Mouse (Mus musculus) erythroblast, embryonic 14.5 days (primary cell): Measurements from ENCODE around the gene Xxylt1. TPM values are rescaled to one million over a fixed set of nuclear protein-coding genes. Genes with fewer than 3 reads are reported as not detected.

Source experiments
- H3K27me3 ChIP-seq: 2 replicates; pipeline ENCODE4 v1.6.1; 2012; ENCODE audit warnings: inconsistent platforms; ENCODE audit not compliant: control insufficient read depth
- H3K36me3 ChIP-seq: 2 replicates; pipeline ENCODE4 v1.6.1; 2012; ENCODE audit warnings: mild to moderate bottlenecking, inconsistent platforms; ENCODE audit not compliant: control insufficient read depth
- H3K4me1 ChIP-seq: 2 replicates; pipeline ENCODE4 v1.6.1; 2012; ENCODE audit warnings: inconsistent platforms; ENCODE audit not compliant: control insufficient read depth
- H3K4me3 ChIP-seq: replicated peaks from 2 replicates; pipeline ENCODE3; 2012; ENCODE audit warnings: moderate library complexity, mild to moderate bottlenecking, inconsistent platforms
- H3K9me3 ChIP-seq: 2 replicates; pipeline ENCODE4 v1.6.1; 2012; ENCODE audit warnings: low read length, inconsistent platforms, mixed read lengths; ENCODE audit not compliant: control insufficient read depth
- GATA1 ChIP-seq: IDR thresholded peaks from 2 replicates; pipeline ENCODE4 v1.6.1; 2012; ENCODE audit warnings: low read length, inconsistent platforms, mixed read lengths
- TAL1 ChIP-seq: IDR thresholded peaks from 3 replicates; pipeline ENCODE4 v1.6.1; 2012; ENCODE audit warnings: low read length, inconsistent platforms, mixed read lengths
- polyA plus RNA-seq: library from polyadenylated mRNA; stranded (reverse); fragments of >175 nt; gene quantifications from 2 replicates; pipeline ENCODE4 v1.2.3, GENCODE M21; 2012

The Xxylt1 gene
- polyA plus RNA-seq, 1 experiment: 0.04 TPM

- Histone ChIP-seq H3K36me3 (no peaks in the 10 kb centered on the region; the same call in 1 of the 2 replicates), H3K4me3 (no peak overlapping the region), H3K27me3 (no peaks in the 10 kb centered on the region), H3K4me1 (peaks cover 2% of the 10 kb centered on the region; the same call in 1 of the 2 replicates), H3K9me3 (peaks cover 2% of the 10 kb centered on the region; the same call in 1 of the 2 replicates)
- TF ChIP-seq GATA1: no peak
- TF ChIP-seq TAL1: no peak
Observed at GRCm38 (mm10) chr16:31022287-31022686, 58.9 kb downstream of the Xxylt1 start.

GRCm38 (mm10) chr16:31019514-31019913, 61.7 kb downstream of the Xxylt1 start:
- H3K4me1 ChIP-seq: no peaks in the 10 kb centered on the region; the same call in 1 of the 2 replicates
- TF ChIP-seq GATA1 (no peak), TAL1 (no peak)
- no peaks in the 10 kb centered on the region for H3K9me3 ChIP-seq
- H3K36me3 ChIP-seq: no peaks in the 10 kb centered on the region
- H3K27me3 ChIP-seq: no peaks in the 10 kb centered on the region
- H3K4me3 ChIP-seq: no peak overlapping the region

GRCm38 (mm10) chr16:31017687-31018413, 63.4 kb downstream of the Xxylt1 start:
- no peaks in the 10 kb centered on the region; the same call in 1 of the 2 replicates for H3K4me1 ChIP-seq
- no peaks in the 10 kb centered on the region for H3K27me3 ChIP-seq
- TF ChIP-seq GATA1 (no peak), TAL1 (no peak)
- no peak overlapping the region for H3K4me3 ChIP-seq
- no peaks in the 10 kb centered on the region for H3K9me3 ChIP-seq
- H3K36me3 ChIP-seq: no peaks in the 10 kb centered on the region

- Histone ChIP-seq H3K4me1 (no peaks in the 10 kb centered on the region; the same call in 1 of the 2 replicates), H3K27me3 (no peaks in the 10 kb centered on the region)
- TF ChIP-seq GATA1: no peak
- TF ChIP-seq TAL1: no peak
Observed at GRCm38 (mm10) chr16:31016669-31017068, 64.6 kb downstream of the Xxylt1 start.

GRCm38 (mm10) chr16:31016169-31016568, 65.1 kb downstream of the Xxylt1 start:
- no peak for TF ChIP-seq GATA1
- TF ChIP-seq TAL1: no peak
- Histone ChIP-seq H3K9me3 (no peaks in the 10 kb centered on the region), H3K4me1 (no peaks in the 10 kb centered on the region), H3K4me3 (no peak overlapping the region), H3K36me3 (no peaks in the 10 kb centered on the region), H3K27me3 (no peaks in the 10 kb centered on the region)

More at GRCm38 (mm10) chr16:31016669-31017068, 64.6 kb downstream of the Xxylt1 start:
- no peak overlapping the region for H3K4me3 ChIP-seq
- no peaks in the 10 kb centered on the region for H3K9me3 ChIP-seq
- H3K36me3 ChIP-seq: no peaks in the 10 kb centered on the region

GRCm38 (mm10) chr16:31015271-31015670, 66.0 kb downstream of the Xxylt1 start:
- TF ChIP-seq GATA1: no peak
- TF ChIP-seq TAL1: no peak
- no peaks in the 10 kb centered on the region for H3K36me3 ChIP-seq
- H3K27me3 ChIP-seq: no peaks in the 10 kb centered on the region
- no peaks in the 10 kb centered on the region for H3K4me1 ChIP-seq
- no peak overlapping the region for H3K4me3 ChIP-seq
- no peaks in the 10 kb centered on the region for H3K9me3 ChIP-seq

GRCm38 (mm10) chr16:31012236-31012635, 69.0 kb downstream of the Xxylt1 start:
- TF ChIP-seq TAL1: no peak
- no peak for TF ChIP-seq GATA1
- H3K27me3 ChIP-seq: no peaks in the 10 kb centered on the region
- H3K36me3 ChIP-seq: peaks cover 2% of the 10 kb centered on the region; the same call in 1 of the 2 replicates
- H3K9me3 ChIP-seq: no peaks in the 10 kb centered on the region
- H3K4me1 ChIP-seq: no peaks in the 10 kb centered on the region
- no peak overlapping the region for H3K4me3 ChIP-seq

GRCm38 (mm10) chr16:31010443-31010842, 70.8 kb downstream of the Xxylt1 start:
- H3K9me3 ChIP-seq: no peaks in the 10 kb centered on the region
- H3K4me3 ChIP-seq: no peak overlapping the region
- H3K27me3 ChIP-seq: no peaks in the 10 kb centered on the region
- H3K36me3 ChIP-seq: peaks cover 2% of the 10 kb centered on the region; the same call in 1 of the 2 replicates
- H3K4me1 ChIP-seq: no peaks in the 10 kb centered on the region
- TF ChIP-seq GATA1: no peak

- peaks cover 2% of the 10 kb centered on the region; the same call in 1 of the 2 replicates for H3K36me3 ChIP-seq
- H3K4me3 ChIP-seq: no peak overlapping the region
- H3K27me3 ChIP-seq: no peaks in the 10 kb centered on the region
- no peak for TF ChIP-seq TAL1
- no peak for TF ChIP-seq GATA1
- no peaks in the 10 kb centered on the region for H3K9me3 ChIP-seq
- H3K4me1 ChIP-seq: peaks cover 7% of the 10 kb centered on the region
Observed at GRCm38 (mm10) chr16:31008326-31008725, 72.9 kb downstream of the Xxylt1 start.

- Histone ChIP-seq H3K4me1 (peaks cover 9% of the 10 kb centered on the region), H3K27me3 (no peaks in the 10 kb centered on the region), H3K9me3 (no peaks in the 10 kb centered on the region), H3K4me3 (no peak overlapping the region), H3K36me3 (peaks cover 2% of the 10 kb centered on the region; the same call in 1 of the 2 replicates)
- TF ChIP-seq TAL1: no peak
- no peak for TF ChIP-seq GATA1
Observed at GRCm38 (mm10) chr16:31007582-31007981, 73.7 kb downstream of the Xxylt1 start.
